In genomic region chr1:177711418-177711817, GRCm38 (mm10) we compare ENCODE assay signal across 13 mouse cellular contexts. TPM values are rescaled to one million over a fixed set of nuclear protein-coding genes. Genes with fewer than 3 reads are reported as not detected.
DNase-seq lines count a peak whose midpoint lies in the region; ATAC-seq and TF ChIP-seq lines count a peak whose summit lies in the region.
"Had no signal": no experiment of that assay in that cellular context is flagged by ENCODE, and none has a peak within 500 bp of the region (broad histone marks: within the 10 kb centered on the region; RNA-seq: fewer than 3 reads in every experiment).

No protein-coding gene starts in this region.

- WGBS in liver, postnatal 0 days (ENCODE audit: insufficient replicate concordance) = 42% methylated on average over 2 of the region's 2 CpGs

- peak overlapping the region; percentile 69 for H3K27ac ChIP-seq in embryonic fibroblast, embryonic 13.5 days (ENCODE audit: insufficient read depth, low read length)
- no peak overlapping the region for H3K27ac ChIP-seq in liver, postnatal 0 days (ENCODE audit: low read depth)
- H3K27ac ChIP-seq: embryonic facial prominence, embryonic 13.5 days; lung, embryonic 15.5 days had no signal

- H3K4me2 ChIP-seq in liver, postnatal 0 days (ENCODE audit: low read depth, low read length) = no peak overlapping the region
- H3K4me2 ChIP-seq: embryonic facial prominence, embryonic 13.5 days; lung, embryonic 15.5 days had no signal

- TF ChIP-seq CTCF in embryonic fibroblast, embryonic 13.5 days (IDR thresholded peaks at IDR 0.05; ENCODE audit: borderline replicate concordance, insufficient read depth, low read length) = no peak
- TF ChIP-seq CTCF in liver, postnatal 0 days (IDR thresholded peaks at IDR 0.05; ENCODE audit: low read depth) = no peak

- no peak overlapping the region for H3K9ac ChIP-seq in liver, postnatal 0 days (replicated peaks)
- H3K9ac ChIP-seq: embryonic facial prominence, embryonic 13.5 days; lung, embryonic 15.5 days had no signal

- ATAC-seq in liver, postnatal 0 days = peak; percentile 76

- H3K4me1 ChIP-seq in embryonic fibroblast, embryonic 13.5 days (ENCODE audit: control insufficient read depth, insufficient read depth, low read length) = peaks cover 5% of the 10 kb centered on the region
- H3K4me1 ChIP-seq in liver, postnatal 0 days (ENCODE audit: insufficient read depth) = no peaks in the 10 kb centered on the region
- H3K4me1 ChIP-seq: embryonic facial prominence, embryonic 13.5 days; lung, embryonic 15.5 days had no signal

- H3K36me3 ChIP-seq in liver, postnatal 0 days (replicated peaks; ENCODE audit: insufficient read depth, low read length) = no peaks in the 10 kb centered on the region
- H3K36me3 ChIP-seq: embryonic facial prominence, embryonic 13.5 days; lung, embryonic 15.5 days had no signal

- no peak for TF ChIP-seq POLR2A in embryonic fibroblast, embryonic 13.5 days (IDR thresholded peaks at IDR 0.05; ENCODE audit: low read depth, low read length)

- H3K4me3 ChIP-seq in embryonic fibroblast, embryonic 13.5 days (ENCODE audit: insufficient read depth, low read length) = no peak overlapping the region
- no peak overlapping the region for H3K4me3 ChIP-seq in liver, postnatal 0 days (ENCODE audit: low read depth, low read length)
- H3K4me3 ChIP-seq: embryonic facial prominence, embryonic 13.5 days; lung, embryonic 15.5 days had no signal

- no peaks in the 10 kb centered on the region for H3K27me3 ChIP-seq in liver, postnatal 0 days (ENCODE audit: insufficient read depth, low read length)
- H3K27me3 ChIP-seq: embryonic facial prominence, embryonic 13.5 days; lung, embryonic 15.5 days had no signal

- peaks cover 3% of the 10 kb centered on the region; the same call in 1 of the 2 replicates for H3K9me3 ChIP-seq in liver, postnatal 0 days (ENCODE audit: low read length)
- H3K9me3 ChIP-seq: embryonic facial prominence, embryonic 13.5 days had no signal

- DNase-seq in 3134 (ENCODE audit: extremely low read depth, insufficient read length, low spot score) (peak; percentile 71), 416B (ENCODE audit: low read depth) (peak; percentile 95)
- no peak for DNase-seq in liver, postnatal 0 days
- no peak for DNase-seq in left cerebral cortex, adult 11 months (ENCODE audit: low spot score)
- DNase-seq in left cerebral cortex, adult 8-10 months (ENCODE audit: low spot score in 2 of 2) = no peak
- DNase-seq in spleen, postnatal 10 days (ENCODE audit: low spot score in 2 of 2) = no peak
- DNase-seq: adrenal gland, postnatal 10 days; cerebellum, postnatal 10 days; heart, postnatal 36 days had no signal

- peak; percentile 81; the same call in 1 of the 2 replicates for TF ChIP-seq EP300 in liver, postnatal 0 days (IDR thresholded peaks at IDR 0.05; ENCODE audit: low read depth)

RNA-seq across cellular contexts. Expression of gene 1700016C15Rik, which starts 18.2 kb away (rescaled TPM):
- polyA plus RNA-seq in embryonic fibroblast, embryonic 13.5 days (2011; ENCODE audit: insufficient read length, low read depth, missing spikeins) = not detected in 2 replicates
- polyA plus RNA-seq in liver, postnatal 0 days (2015; fragmentation: Nextera tagmentation; extraction: Ambion mirVana) = not detected in 2 replicates
- total RNA-seq in left cerebral cortex, adult 8-10 months (2022) = not detected
- total RNA-seq: adrenal gland, postnatal 10 days; ES-E14; heart, postnatal 36 days had no signal
- polyA plus RNA-seq: embryonic facial prominence, embryonic 13.5 days had no signal

Comparison
In these comparisons a context has a peak if more than half of its experiments do, and no peak if none do; other contexts are left out.
1. DNase-seq: peak in 3134 (single experiment) and 416B (single experiment); none in liver, postnatal 0 days (single experiment), left cerebral cortex, adult 11 months (single experiment), left cerebral cortex, adult 8-10 months (0 of 2) and spleen, postnatal 10 days (0 of 2).